Mouse (Mus musculus): Measurements from ENCODE around the gene Slc34a3. TPM values are rescaled to one million over a fixed set of nuclear protein-coding genes. Genes with fewer than 3 reads are reported as not detected.

Slc34a3 gene
- not detected for polyA plus RNA-seq (2015; fragmentation: Illumina TruSeq; extraction: RNeasy Lipid Tissue Mini Kit (QIAGEN cat#74804); ENCODE audit: insufficient read depth, low replicate concordance)

DNA sequence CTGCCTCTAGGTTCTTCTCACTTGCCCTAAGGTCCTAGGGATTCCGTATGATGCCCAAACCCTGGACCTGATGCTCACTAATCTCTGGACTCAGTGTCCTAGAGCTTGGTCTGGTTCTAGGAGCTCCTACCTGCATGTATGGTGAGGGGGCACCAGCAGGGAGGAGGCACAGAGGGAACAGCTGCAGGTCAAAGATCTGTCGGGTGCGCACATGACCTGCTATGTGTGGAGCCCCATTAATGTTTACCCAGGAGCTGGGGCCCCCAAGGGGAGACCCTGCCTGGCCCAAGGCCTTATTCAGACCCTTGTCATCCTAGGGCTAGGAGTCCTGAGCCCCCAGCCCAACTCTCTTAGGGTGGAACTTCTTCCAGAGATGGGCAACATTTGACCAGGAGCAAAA, at the start of gene Slc34a3:
TSS of gene Slc34a3 (minus strand) at position 315 of the 400 bp plus-strand sequence.

DNA sequence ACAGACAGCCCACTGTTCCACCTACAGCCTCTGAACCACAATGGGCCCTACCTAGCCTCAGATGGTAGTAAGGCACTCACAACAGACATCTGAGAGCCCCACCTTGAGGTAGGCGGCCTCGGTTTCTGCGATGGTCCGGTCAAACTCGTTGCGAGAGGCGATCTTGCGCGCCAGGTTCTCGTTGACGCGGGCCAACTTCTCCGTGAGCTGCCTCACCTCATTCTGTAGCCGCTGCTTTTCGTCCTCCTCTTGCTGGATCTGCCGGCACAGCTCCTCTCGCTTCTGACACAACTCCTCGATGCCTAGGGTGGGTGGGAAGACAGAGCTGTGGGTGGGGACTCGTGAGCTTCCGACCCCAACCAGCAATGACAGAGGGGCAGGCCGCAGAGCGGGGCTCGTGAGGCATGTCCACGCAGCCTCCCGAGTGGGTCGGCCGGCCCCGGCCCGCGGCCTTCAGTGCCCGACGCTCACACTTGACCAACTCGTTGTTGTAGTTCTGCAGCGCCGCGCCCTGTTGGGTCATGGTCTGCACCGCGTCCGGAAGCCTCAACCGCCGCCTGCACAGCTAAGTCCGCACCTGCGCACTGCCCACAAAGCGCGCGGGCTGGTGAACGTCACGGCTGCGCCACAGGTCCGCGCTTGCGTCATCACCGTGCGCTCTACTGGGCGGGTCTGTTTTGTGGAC, 37.8 kb upstream of the Slc34a3 start, which contains the start of the genes Ssna1 and Anapc2:
TSS of gene Ssna1 (minus strand) at position 612 of the 685 bp plus-strand sequence.
TSS of gene Anapc2 (plus strand) at position 652 of the 685 bp plus-strand sequence.

GRCm38 (mm10) chr2:25262291-25262767, 28.2 kb upstream of the Slc34a3 start, which contains the start of gene Tprn:
Gene Tprn, plus strand, starts transcription at chr2:25262618.

DNA sequence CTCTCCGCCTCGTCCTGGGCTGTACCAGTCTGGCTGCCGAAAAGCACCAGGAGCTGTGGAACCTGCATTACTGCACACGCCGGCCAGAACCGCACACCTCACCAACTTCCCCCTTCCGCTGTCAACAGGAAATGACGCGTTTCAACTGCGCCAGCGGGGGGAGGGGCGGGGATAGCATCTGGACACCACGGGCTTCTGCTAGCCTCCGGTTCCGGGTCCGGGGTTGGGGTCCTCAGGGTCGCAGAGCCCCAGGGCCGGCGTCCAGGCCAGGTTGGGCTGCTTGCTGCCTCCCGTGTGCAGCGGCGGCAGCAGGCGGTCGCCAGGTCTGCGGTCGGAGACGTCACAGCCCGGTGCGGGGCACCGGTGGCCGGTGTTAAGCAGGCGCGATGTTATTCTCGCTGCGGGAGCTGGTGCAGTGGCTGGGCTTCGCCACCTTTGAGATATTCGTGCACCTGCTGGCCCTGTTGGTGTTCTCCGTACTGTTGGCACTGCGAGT, 21.2 kb upstream of the Slc34a3 start, which contains the start of gene Tmem203:
TSS of gene Tmem203 (plus strand) at position 156 of the 496 bp plus-strand sequence.

DNA sequence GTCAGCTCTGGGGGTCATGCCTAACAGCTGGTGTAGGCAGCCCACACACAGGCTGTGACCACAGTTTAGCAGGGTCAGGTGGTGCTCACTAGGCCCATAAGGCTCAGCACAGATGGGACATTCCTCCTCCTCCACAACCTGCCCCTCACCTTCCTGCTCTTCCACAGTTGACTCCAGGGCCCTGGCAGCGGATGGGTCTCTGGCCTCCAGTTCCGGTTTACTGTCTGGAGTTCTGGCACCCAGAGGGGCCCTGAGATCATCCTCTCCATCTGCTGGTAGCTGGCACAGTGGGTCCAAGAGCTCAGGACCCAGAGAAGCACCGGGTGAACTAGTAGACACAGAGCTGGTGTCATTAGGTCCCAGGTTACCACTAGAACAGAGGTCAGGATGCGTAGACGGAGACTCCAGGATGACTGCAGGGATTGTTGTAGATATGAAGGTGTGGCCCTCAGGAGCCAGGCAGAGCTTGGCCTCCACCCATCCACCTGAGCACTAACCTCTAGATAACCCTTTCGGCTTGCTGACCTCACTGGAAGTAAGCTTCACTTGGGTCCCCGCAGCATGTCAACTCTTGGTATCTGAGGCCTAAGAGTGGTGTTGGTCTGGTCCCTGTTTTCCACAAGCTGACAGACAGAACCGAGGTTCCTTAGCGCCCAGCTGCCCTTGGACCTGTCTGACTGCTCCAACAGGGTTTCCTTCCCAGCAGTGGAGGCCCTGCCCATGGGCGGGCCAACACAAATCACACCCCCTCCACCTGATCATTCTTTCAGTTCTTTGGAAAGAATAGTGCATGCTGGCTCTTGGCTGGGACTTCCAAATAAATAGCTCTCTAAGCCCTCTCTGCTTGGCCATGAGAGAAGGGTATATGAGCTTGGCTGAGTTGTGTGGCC, 12.3 kb upstream of the Slc34a3 start, which contains the start of gene AL732309.1:
TSS of gene AL732309.1 (minus strand) at position 681 of the 890 bp plus-strand sequence.

DNA sequence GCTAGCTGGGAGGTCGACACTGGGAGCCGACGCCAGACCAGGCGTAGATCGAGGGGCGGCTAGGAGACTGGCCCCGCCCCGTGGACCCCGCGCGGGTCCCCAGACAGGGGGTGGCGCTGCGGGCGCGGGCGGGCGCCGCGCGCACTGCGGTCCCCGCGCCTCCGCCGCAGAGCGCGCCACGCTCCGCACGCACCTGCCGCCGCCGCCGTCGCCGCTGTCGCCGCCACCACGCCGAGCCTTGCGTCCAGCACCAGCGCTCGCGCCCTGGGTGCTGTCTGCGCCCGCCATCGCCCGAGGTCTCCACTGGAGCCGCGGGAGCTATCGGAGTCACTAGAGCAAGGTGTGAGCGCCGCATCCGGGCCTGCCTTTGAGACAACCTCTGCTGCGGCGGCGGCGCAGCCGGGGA, 7.9 kb upstream of the Slc34a3 start, which contains the start of the genes Rnf208 and Cysrt1:
TSS of gene Rnf208 (plus strand) at position 155 of the 406 bp plus-strand sequence.
TSS of gene Cysrt1 (minus strand) at position 352 of the 406 bp plus-strand sequence.

GRCm38 (mm10) chr2:25236614-25237013, 2.5 kb upstream of the Slc34a3 start, which contains the start of gene Rnf224:
Gene Rnf224, minus strand, starts transcription at chr2:25236787.

DNA sequence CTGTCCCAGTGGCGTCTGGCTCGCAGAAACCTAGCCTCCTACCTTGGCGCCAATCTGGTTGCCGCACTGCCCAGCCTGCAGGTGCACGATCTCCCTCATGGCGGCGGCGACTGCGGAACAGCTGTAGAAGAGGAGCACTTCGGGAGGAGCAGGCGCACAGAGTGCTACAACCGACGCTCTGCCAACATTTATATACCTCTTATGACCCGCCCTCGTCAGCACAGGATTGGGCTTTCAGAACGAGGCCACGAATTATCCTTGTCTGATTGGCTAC, 9.7 kb downstream of the Slc34a3 start, which contains the start of gene Tubb4b:
TSS of gene Tubb4b (minus strand) at position 211 of the 274 bp plus-strand sequence.

GRCm38 (mm10) chr2:25218445-25218844, 15.7 kb downstream of the Slc34a3 start, which contains the start of gene Fam166a:
Gene Fam166a, plus strand, starts transcription at chr2:25218745.

GRCm38 (mm10) chr2:25214444-25214843, 19.7 kb downstream of the Slc34a3 start, which contains the start of gene Stpg3:
Gene Stpg3, minus strand, starts transcription at chr2:25214637.

DNA sequence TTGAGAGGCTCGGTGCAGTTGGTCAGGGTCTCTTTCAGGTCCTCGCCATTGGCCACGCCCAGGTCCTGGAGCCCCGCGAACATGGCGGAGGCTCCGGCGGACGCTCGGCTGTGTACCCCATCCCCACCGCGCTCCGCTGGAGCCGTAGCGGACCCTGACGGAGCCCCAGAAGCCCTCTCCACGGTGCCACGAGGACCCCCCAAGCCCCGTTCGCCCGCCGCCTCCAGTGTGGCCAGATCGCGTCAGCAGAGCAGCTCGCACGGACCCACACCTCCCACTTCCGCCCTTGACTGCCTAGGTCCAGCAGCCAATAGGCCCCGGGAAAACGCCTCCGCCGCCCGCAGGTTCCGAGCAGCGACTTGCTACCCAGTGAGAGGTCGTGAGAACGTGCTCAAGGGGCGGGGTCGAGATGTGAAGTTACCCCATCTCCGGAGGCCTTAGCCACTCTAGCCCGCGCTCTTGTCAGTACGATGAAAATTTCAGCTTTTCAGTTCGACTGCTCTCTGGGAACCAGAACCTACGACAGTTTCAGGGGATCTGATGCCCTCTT, 23.0 kb downstream of the Slc34a3 start, which contains the start of gene Nelfb:
TSS of gene Nelfb (minus strand) at position 369 of the 550 bp plus-strand sequence.

GRCm38 (mm10) chr2:25196172-25196954, 37.8 kb downstream of the Slc34a3 start, which contains the start of gene Tor4a:
Gene Tor4a, minus strand, starts transcription at chr2:25196886.

GRCm38 (mm10) chr2:25180478-25180903, 53.7 kb downstream of the Slc34a3 start, which contains the start of gene Nrarp:
Gene Nrarp, plus strand, starts transcription at chr2:25180758.

Other genes with a start within 250 kb of the Slc34a3 start
- 15.8 TPM for gene Nsmf, start 180.0 kb downstream of the Slc34a3 start, polyA plus RNA-seq (2015; fragmentation: Illumina TruSeq; extraction: RNeasy Lipid Tissue Mini Kit (QIAGEN cat#74804); ENCODE audit: insufficient read depth, low replicate concordance)
- gene Entpd8, start 154.1 kb downstream of the Slc34a3 start, polyA plus RNA-seq (2015; fragmentation: Illumina TruSeq; extraction: RNeasy Lipid Tissue Mini Kit (QIAGEN cat#74804); ENCODE audit: insufficient read depth, low replicate concordance): not detected
- gene Noxa1, start 139.2 kb downstream of the Slc34a3 start, polyA plus RNA-seq (2015; fragmentation: Illumina TruSeq; extraction: RNeasy Lipid Tissue Mini Kit (QIAGEN cat#74804); ENCODE audit: insufficient read depth, low replicate concordance): not detected
- 4.6 TPM for gene Nrarp, start 53.6 kb downstream of the Slc34a3 start, polyA plus RNA-seq (2015; fragmentation: Illumina TruSeq; extraction: RNeasy Lipid Tissue Mini Kit (QIAGEN cat#74804); ENCODE audit: insufficient read depth, low replicate concordance)
- gene Tor4a, start 37.5 kb downstream of the Slc34a3 start, polyA plus RNA-seq (2015; fragmentation: Illumina TruSeq; extraction: RNeasy Lipid Tissue Mini Kit (QIAGEN cat#74804); ENCODE audit: insufficient read depth, low replicate concordance): 31.7 TPM
- 52.5 TPM for gene Nelfb, start 22.9 kb downstream of the Slc34a3 start, polyA plus RNA-seq (2015; fragmentation: Illumina TruSeq; extraction: RNeasy Lipid Tissue Mini Kit (QIAGEN cat#74804); ENCODE audit: insufficient read depth, low replicate concordance)
- gene Stpg3, start 19.7 kb downstream of the Slc34a3 start, polyA plus RNA-seq (2015; fragmentation: Illumina TruSeq; extraction: RNeasy Lipid Tissue Mini Kit (QIAGEN cat#74804); ENCODE audit: insufficient read depth, low replicate concordance): not detected
- gene Fam166a, start 15.6 kb downstream of the Slc34a3 start, polyA plus RNA-seq (2015; fragmentation: Illumina TruSeq; extraction: RNeasy Lipid Tissue Mini Kit (QIAGEN cat#74804); ENCODE audit: insufficient read depth, low replicate concordance): not detected
- 108 TPM for gene Tubb4b, start 9.7 kb downstream of the Slc34a3 start, polyA plus RNA-seq (2015; fragmentation: Illumina TruSeq; extraction: RNeasy Lipid Tissue Mini Kit (QIAGEN cat#74804); ENCODE audit: insufficient read depth, low replicate concordance)
- not detected for gene Rnf224, start 2.4 kb upstream of the Slc34a3 start, polyA plus RNA-seq (2015; fragmentation: Illumina TruSeq; extraction: RNeasy Lipid Tissue Mini Kit (QIAGEN cat#74804); ENCODE audit: insufficient read depth, low replicate concordance)
- 0.18 TPM for gene Rnf208, start 7.9 kb upstream of the Slc34a3 start, polyA plus RNA-seq (2015; fragmentation: Illumina TruSeq; extraction: RNeasy Lipid Tissue Mini Kit (QIAGEN cat#74804); ENCODE audit: insufficient read depth, low replicate concordance)
- not detected for gene Cysrt1, start 8.1 kb upstream of the Slc34a3 start, polyA plus RNA-seq (2015; fragmentation: Illumina TruSeq; extraction: RNeasy Lipid Tissue Mini Kit (QIAGEN cat#74804); ENCODE audit: insufficient read depth, low replicate concordance)
- gene AL732309.1, start 12.5 kb upstream of the Slc34a3 start, polyA plus RNA-seq (2015; fragmentation: Illumina TruSeq; extraction: RNeasy Lipid Tissue Mini Kit (QIAGEN cat#74804); ENCODE audit: insufficient read depth, low replicate concordance): 8.7 TPM
- 3.6 TPM for gene Tmem203, start 21.1 kb upstream of the Slc34a3 start, polyA plus RNA-seq (2015; fragmentation: Illumina TruSeq; extraction: RNeasy Lipid Tissue Mini Kit (QIAGEN cat#74804); ENCODE audit: insufficient read depth, low replicate concordance)
- gene Tprn, start 28.3 kb upstream of the Slc34a3 start, polyA plus RNA-seq (2015; fragmentation: Illumina TruSeq; extraction: RNeasy Lipid Tissue Mini Kit (QIAGEN cat#74804); ENCODE audit: insufficient read depth, low replicate concordance): 5.7 TPM
- gene Ssna1, start 38.1 kb upstream of the Slc34a3 start, polyA plus RNA-seq (2015; fragmentation: Illumina TruSeq; extraction: RNeasy Lipid Tissue Mini Kit (QIAGEN cat#74804); ENCODE audit: insufficient read depth, low replicate concordance): 30.6 TPM
- 58.0 TPM for gene Anapc2, start 38.1 kb upstream of the Slc34a3 start, polyA plus RNA-seq (2015; fragmentation: Illumina TruSeq; extraction: RNeasy Lipid Tissue Mini Kit (QIAGEN cat#74804); ENCODE audit: insufficient read depth, low replicate concordance)
- gene Tmem210, start 53.8 kb upstream of the Slc34a3 start, polyA plus RNA-seq (2015; fragmentation: Illumina TruSeq; extraction: RNeasy Lipid Tissue Mini Kit (QIAGEN cat#74804); ENCODE audit: insufficient read depth, low replicate concordance): not detected
- gene Lrrc26, start 55.6 kb upstream of the Slc34a3 start, polyA plus RNA-seq (2015; fragmentation: Illumina TruSeq; extraction: RNeasy Lipid Tissue Mini Kit (QIAGEN cat#74804); ENCODE audit: insufficient read depth, low replicate concordance): not detected
- gene Grin1, start 84.8 kb upstream of the Slc34a3 start, polyA plus RNA-seq (2015; fragmentation: Illumina TruSeq; extraction: RNeasy Lipid Tissue Mini Kit (QIAGEN cat#74804); ENCODE audit: insufficient read depth, low replicate concordance): not detected
- 62.7 TPM for gene Man1b1, start 98.0 kb upstream of the Slc34a3 start, polyA plus RNA-seq (2015; fragmentation: Illumina TruSeq; extraction: RNeasy Lipid Tissue Mini Kit (QIAGEN cat#74804); ENCODE audit: insufficient read depth, low replicate concordance)
- 30.6 TPM for gene Dpp7, start 122.0 kb upstream of the Slc34a3 start, polyA plus RNA-seq (2015; fragmentation: Illumina TruSeq; extraction: RNeasy Lipid Tissue Mini Kit (QIAGEN cat#74804); ENCODE audit: insufficient read depth, low replicate concordance)
- 14.4 TPM for gene Uap1l1, start 131.3 kb upstream of the Slc34a3 start, polyA plus RNA-seq (2015; fragmentation: Illumina TruSeq; extraction: RNeasy Lipid Tissue Mini Kit (QIAGEN cat#74804); ENCODE audit: insufficient read depth, low replicate concordance)
- gene Sapcd2, start 138.0 kb upstream of the Slc34a3 start, polyA plus RNA-seq (2015; fragmentation: Illumina TruSeq; extraction: RNeasy Lipid Tissue Mini Kit (QIAGEN cat#74804); ENCODE audit: insufficient read depth, low replicate concordance): 0.75 TPM
- gene Entpd2, start 161.5 kb upstream of the Slc34a3 start, polyA plus RNA-seq (2015; fragmentation: Illumina TruSeq; extraction: RNeasy Lipid Tissue Mini Kit (QIAGEN cat#74804); ENCODE audit: insufficient read depth, low replicate concordance): 1.2 TPM
- 12.1 TPM for gene Npdc1, start 165.0 kb upstream of the Slc34a3 start, polyA plus RNA-seq (2015; fragmentation: Illumina TruSeq; extraction: RNeasy Lipid Tissue Mini Kit (QIAGEN cat#74804); ENCODE audit: insufficient read depth, low replicate concordance)
- 1.4 TPM for gene Fut7, start 188.9 kb upstream of the Slc34a3 start, polyA plus RNA-seq (2015; fragmentation: Illumina TruSeq; extraction: RNeasy Lipid Tissue Mini Kit (QIAGEN cat#74804); ENCODE audit: insufficient read depth, low replicate concordance)
- gene Abca2, start 194.3 kb upstream of the Slc34a3 start, polyA plus RNA-seq (2015; fragmentation: Illumina TruSeq; extraction: RNeasy Lipid Tissue Mini Kit (QIAGEN cat#74804); ENCODE audit: insufficient read depth, low replicate concordance): 17.7 TPM
- gene Clic3, start 222.5 kb upstream of the Slc34a3 start, polyA plus RNA-seq (2015; fragmentation: Illumina TruSeq; extraction: RNeasy Lipid Tissue Mini Kit (QIAGEN cat#74804); ENCODE audit: insufficient read depth, low replicate concordance): not detected
- gene Paxx, start 226.7 kb upstream of the Slc34a3 start, polyA plus RNA-seq (2015; fragmentation: Illumina TruSeq; extraction: RNeasy Lipid Tissue Mini Kit (QIAGEN cat#74804); ENCODE audit: insufficient read depth, low replicate concordance): 33.9 TPM
- gene Ptgds, start 235.7 kb upstream of the Slc34a3 start, polyA plus RNA-seq (2015; fragmentation: Illumina TruSeq; extraction: RNeasy Lipid Tissue Mini Kit (QIAGEN cat#74804); ENCODE audit: insufficient read depth, low replicate concordance): not detected

Data from spleen, adult 10 weeks (tissue).